Mouse (Mus musculus) MEL (cell line): ENCODE data around the gene Gpld1.

Experiments
- CTCF ChIP-seq, 3 experiments: IDR thresholded peaks in 2 of 3; conservative IDR thresholded peaks in 1 of 3; 2 replicates each; pipeline ENCODE4 v1.5.1; 2011 to 2012; ENCODE audit warnings: low read length in 3 of 3, low read depth in 2 of 3, mild to moderate bottlenecking in 2 of 3, improper control_type of control experiment in 1 of 3, inconsistent platforms in 1 of 3, mixed read lengths in 1 of 3, moderate library complexity in 1 of 3; ENCODE audit not compliant: control insufficient read depth in 1 of 3, insufficient read depth in 1 of 3, poor library complexity in 1 of 3, severe bottlenecking in 1 of 3
- E2F4 ChIP-seq: IDR thresholded peaks from 2 replicates; pipeline ENCODE4 v1.6.1; 2011; ENCODE audit warnings: low read depth, low read length, improper control_type of control experiment, borderline replicate concordance
- EP300 ChIP-seq, 2 experiments: IDR thresholded peaks; 2 replicates each; pipeline ENCODE4 v1.6.1; 2011; ENCODE audit warnings: improper control_type of control experiment in 2 of 2, low read length in 2 of 2, low read depth in 1 of 2, mild to moderate bottlenecking in 1 of 2
- JUND ChIP-seq: IDR thresholded peaks from 2 replicates; pipeline ENCODE4 v1.6.1; 2011; ENCODE audit warnings: low read depth, mild to moderate bottlenecking, improper control_type of control experiment, low read length
- MYC ChIP-seq: IDR thresholded peaks from 2 replicates; pipeline ENCODE4 v1.6.1; 2011; ENCODE audit warnings: low read depth, mild to moderate bottlenecking, low read length, improper control_type of control experiment, moderate library complexity
- POLR2A ChIP-seq, 2 experiments: IDR thresholded peaks; 2 replicates each; pipeline ENCODE4 v1.6.1; 2011 to 2012; ENCODE audit warnings: low read length in 2 of 2, mild to moderate bottlenecking in 2 of 2, control low read depth in 1 of 2, improper control_type of control experiment in 1 of 2, low read depth in 1 of 2, moderate library complexity in 1 of 2; ENCODE audit not compliant: control insufficient read depth in 1 of 2, insufficient read depth in 1 of 2, poor library complexity in 1 of 2
- USF1 ChIP-seq: IDR thresholded peaks from 2 replicates; pipeline ENCODE4 v1.6.1; 2014; ENCODE audit warnings: low read depth, mild to moderate bottlenecking, inconsistent platforms, low read length, improper control_type of control experiment, moderate library complexity
- ZC3H11A ChIP-seq: IDR thresholded peaks from 2 replicates; pipeline ENCODE4 v1.6.1; 2012; ENCODE audit warnings: low read depth, mild to moderate bottlenecking, inconsistent platforms, low read length, improper control_type of control experiment
- ZKSCAN1 ChIP-seq: IDR thresholded peaks from 2 replicates; pipeline ENCODE4 v1.6.1; 2012; ENCODE audit warnings: low read depth, mild to moderate bottlenecking, inconsistent platforms, low read length, improper control_type of control experiment, moderate library complexity
- ZMIZ1 ChIP-seq: IDR thresholded peaks from 2 replicates; pipeline ENCODE4 v1.6.1; 2012; ENCODE audit warnings: low read depth, mild to moderate bottlenecking, inconsistent platforms, low read length, improper control_type of control experiment, moderate library complexity

- no peak for TF ChIP-seq CTCF (IDR thresholded peaks at IDR 0.05 in 2 of 3, conservative IDR thresholded peaks at IDR 0.05 in 1 of 3; ENCODE audit: control insufficient read depth in 1 of 3, insufficient read depth in 1 of 3, low read depth in 2 of 3, low read length in 3 of 3, poor library complexity in 1 of 3, severe bottlenecking in 1 of 3)
- no peak for TF ChIP-seq USF1
- TF ChIP-seq EP300 (IDR thresholded peaks at IDR 0.05; ENCODE audit: low read depth in 1 of 2, low read length in 2 of 2): no peak
- no peak for TF ChIP-seq POLR2A (IDR thresholded peaks at IDR 0.05; ENCODE audit: control insufficient read depth in 1 of 2, insufficient read depth in 1 of 2, low read depth in 1 of 2, low read length in 2 of 2, poor library complexity in 1 of 2)
- no peak for TF ChIP-seq ZMIZ1
- no peak for TF ChIP-seq E2F4
- no peak for TF ChIP-seq MYC
- no peak for TF ChIP-seq JUND
- TF ChIP-seq ZKSCAN1: no peak
- no peak for TF ChIP-seq ZC3H11A
Measured at GRCm38 (mm10) chr13:24965846-24966201, 22.9 kb downstream of the Gpld1 start.
